Mouse (Mus musculus) hindbrain, embryonic 16.5 days (tissue): Measurements from ENCODE around the gene Fam98a. TPM values are rescaled to one million over a fixed set of nuclear protein-coding genes. Genes with fewer than 3 reads are reported as not detected.

Experiments
- ATAC-seq: fragments of 200-750 bp; cut with Nextera tagmentation; 2 replicates; pipeline ENCODE4 v1.8.0; 2017; ENCODE audit warnings: moderate TSS enrichment, moderate library complexity
- H3K27ac ChIP-seq: fragments of 300-500 bp; sonication (generic); 2 replicates; pipeline ENCODE4 v1.5.1; 2014; ENCODE audit warnings: low read depth, mild to moderate bottlenecking, control low read depth, low read length, moderate library complexity
- H3K27me3 ChIP-seq: fragments of 300-500 bp; sonication (generic); replicated peaks from 2 replicates; pipeline ENCODE4 v1.6.1; 2014; ENCODE audit warnings: low read length; ENCODE audit not compliant: control insufficient read depth, insufficient read depth
- H3K36me3 ChIP-seq: fragments of 300-500 bp; sonication (generic); 2 replicates; pipeline ENCODE4 v1.6.1; 2014; ENCODE audit warnings: mild to moderate bottlenecking, low read length, moderate library complexity, mixed read lengths; ENCODE audit not compliant: control insufficient read depth, insufficient read depth
- H3K4me1 ChIP-seq: fragments of 300-500 bp; sonication (generic); 2 replicates; pipeline ENCODE4 v1.6.1; 2014; ENCODE audit warnings: low read depth, low read length; ENCODE audit not compliant: control insufficient read depth, insufficient read depth
- H3K4me2 ChIP-seq: fragments of 300-500 bp; sonication (generic); 2 replicates; pipeline ENCODE4 v1.6.1; 2014; ENCODE audit warnings: mild to moderate bottlenecking, low read length, control low read depth, moderate library complexity
- H3K4me3 ChIP-seq: fragments of 300-500 bp; sonication (generic); 2 replicates; pipeline ENCODE4 v1.5.1; 2014; ENCODE audit warnings: mild to moderate bottlenecking, low read length, control low read depth, moderate library complexity
- H3K9ac ChIP-seq: fragments of 300-500 bp; sonication (generic); 2 replicates; pipeline ENCODE4 v1.6.1; 2014; ENCODE audit warnings: low read depth, mild to moderate bottlenecking, control low read depth, low read length, moderate library complexity
- H3K9me3 ChIP-seq: fragments of 300-500 bp; sonication (generic); 2 replicates; pipeline ENCODE4 v1.6.1; 2014; ENCODE audit warnings: mild to moderate bottlenecking, low read length, moderate library complexity; ENCODE audit not compliant: control insufficient read depth
- WGBS: fragments of 180-500 bp; shearing (Covaris S2); extraction: QIAGEN DNeasy Blood & Tissue Kit; methylation state at CpG from one replicate; pipeline ENCODE4 v1.1.7; 2014; 5-methylcytosine and 5-hydroxymethylcytosine counted together
- polyA plus RNA-seq: library from polyadenylated mRNA; unstranded; fragments of >200 nt; fragmentation: Nextera tagmentation; extraction: Ambion mirVana; gene quantifications from 2 replicates; pipeline ENCODE4 v1.2.1, GENCODE M21; 2015

Gene Fam98a
- polyA plus RNA-seq, 1 experiment from 2014 or later, result 28.5 TPM

DNA sequence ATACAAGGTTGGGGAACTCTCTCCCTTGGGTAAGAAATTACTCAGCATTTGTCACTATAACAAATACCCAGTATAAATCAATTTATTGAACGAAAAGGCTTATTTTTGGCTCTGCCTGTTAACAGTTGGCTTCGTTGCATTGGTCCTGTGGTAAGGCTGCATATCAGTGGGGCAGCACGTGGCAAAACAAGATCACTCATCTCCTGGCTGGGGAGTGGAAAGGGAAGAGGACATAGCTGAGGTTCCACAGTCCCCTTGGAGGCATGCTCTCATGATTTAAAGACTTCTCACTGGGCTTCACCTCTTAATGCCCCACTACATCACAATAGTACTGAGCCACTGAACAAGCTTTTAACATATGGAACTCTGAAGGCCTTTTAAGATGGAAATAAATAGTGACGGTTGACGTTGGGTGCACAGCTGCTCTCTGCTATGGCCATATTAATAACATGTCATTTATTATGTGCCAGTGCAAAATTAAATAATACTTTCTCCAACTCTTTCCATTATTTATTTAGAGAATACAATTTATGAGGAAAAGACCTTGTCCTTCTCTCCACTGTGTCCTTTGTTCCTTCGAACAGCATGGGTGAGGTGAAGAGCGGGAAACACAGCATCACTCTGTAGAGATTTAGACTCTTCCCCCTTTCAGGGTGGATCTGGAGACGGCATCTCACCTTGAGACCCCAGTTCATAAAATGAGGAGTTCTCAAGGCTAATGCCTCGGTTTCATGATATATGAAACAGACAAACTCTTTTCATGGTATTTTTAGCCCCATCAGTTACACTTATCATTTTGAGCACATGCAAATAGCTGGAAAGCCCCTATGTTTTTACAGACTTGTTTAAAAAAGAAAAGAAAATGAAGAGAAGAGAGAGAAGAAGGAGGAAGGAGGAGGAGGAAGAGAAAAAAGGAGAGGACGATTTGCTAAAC, 44.8 kb downstream of the Fam98a start:
- 82% methylated on average over 10 of the region's 10 CpGs for whole genome bisulfite sequencing
- Histone ChIP-seq H3K9me3 (no peaks in the 10 kb centered on the region), H3K4me3 (no peak overlapping the region), H3K9ac (no peak overlapping the region), H3K27ac (no peak overlapping the region), H3K4me2 (no peak overlapping the region), H3K36me3 (no peaks in the 10 kb centered on the region), H3K4me1 (no peaks in the 10 kb centered on the region), H3K27me3 (no peaks in the 10 kb centered on the region)
- no peak for ATAC-seq

DNA sequence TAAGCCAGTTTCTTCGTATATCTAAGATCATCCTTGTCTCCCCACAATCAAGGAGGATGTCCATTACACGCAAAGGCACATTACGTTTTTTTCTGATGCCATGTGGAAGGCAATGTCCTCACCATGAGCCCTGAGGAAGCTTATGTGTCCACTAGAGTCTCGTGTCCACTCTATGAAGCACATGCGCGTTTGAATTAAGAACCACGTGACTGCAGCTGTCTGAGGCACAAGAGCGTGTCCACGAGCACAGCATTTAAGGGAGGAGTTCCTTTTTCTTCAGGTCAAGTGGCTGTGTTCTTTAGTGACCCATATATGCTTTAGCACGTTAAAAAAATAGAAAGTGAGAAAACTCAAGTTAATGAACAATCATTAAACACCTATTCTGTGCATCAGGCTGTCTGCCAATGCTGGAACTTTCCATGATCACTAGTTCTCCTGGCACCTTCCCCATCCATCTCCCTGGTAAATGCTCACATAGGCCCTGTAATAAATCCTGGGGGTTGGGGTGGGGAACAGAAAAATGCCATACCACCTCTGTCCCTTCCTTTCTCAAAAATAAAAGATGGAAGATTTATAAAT, 45.6 kb downstream of the Fam98a start:
- Histone ChIP-seq H3K27ac (no peak overlapping the region), H3K4me3 (no peak overlapping the region), H3K9ac (no peak overlapping the region), H3K27me3 (no peaks in the 10 kb centered on the region), H3K9me3 (no peaks in the 10 kb centered on the region), H3K4me2 (no peak overlapping the region), H3K4me1 (no peaks in the 10 kb centered on the region), H3K36me3 (no peaks in the 10 kb centered on the region)
- WGBS, result 89% methylated on average over 10 of the region's 10 CpGs
- no peak for ATAC-seq

DNA sequence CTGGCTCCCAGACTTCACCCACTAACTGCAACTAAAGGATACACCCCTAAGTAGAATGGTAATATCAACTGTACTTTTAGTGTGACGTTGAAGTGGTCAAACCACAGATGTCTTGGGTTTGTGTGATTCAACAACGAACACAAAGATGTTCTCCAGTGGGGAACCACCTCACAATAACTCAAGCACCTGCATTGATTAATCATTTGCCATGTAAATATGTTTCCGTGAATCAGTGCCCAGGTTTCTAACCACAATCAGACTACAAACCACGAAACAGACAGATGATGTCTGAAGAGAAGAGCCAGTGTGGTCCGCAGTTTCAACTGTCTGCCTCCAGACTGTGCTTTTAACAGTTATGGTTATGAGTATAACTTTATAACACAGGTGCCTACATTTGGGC, 46.7 kb downstream of the Fam98a start:
- H3K27me3 ChIP-seq, result no peaks in the 10 kb centered on the region
- no peak overlapping the region for H3K27ac ChIP-seq
- H3K4me2 ChIP-seq, result no peak overlapping the region
- 91% methylated on average over 5 of the region's 5 CpGs for WGBS
- H3K9ac ChIP-seq, result no peak overlapping the region
- H3K4me3 ChIP-seq, result no peak overlapping the region
- no peaks in the 10 kb centered on the region for H3K36me3 ChIP-seq
- no peaks in the 10 kb centered on the region for H3K9me3 ChIP-seq
- H3K4me1 ChIP-seq, result no peaks in the 10 kb centered on the region
- no peak for ATAC-seq

DNA sequence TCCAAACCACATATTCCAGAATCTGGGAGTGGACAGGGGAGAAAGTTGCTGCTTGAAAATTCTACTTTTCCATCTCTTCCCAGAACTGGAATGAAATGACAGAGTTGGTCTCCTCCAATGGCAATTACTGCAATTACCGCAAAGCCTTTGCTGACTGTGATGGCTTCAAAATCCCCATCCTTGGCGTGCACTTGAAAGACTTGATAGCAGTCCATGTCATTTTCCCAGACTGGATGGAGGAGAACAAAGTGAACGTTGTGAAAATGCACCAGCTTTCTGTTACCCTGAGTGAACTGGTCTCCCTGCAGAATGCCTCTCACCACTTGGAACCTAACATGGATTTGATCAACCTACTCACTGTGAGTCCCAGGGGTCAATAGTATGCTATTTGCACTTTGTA, 48.7 kb downstream of the Fam98a start:
- no peaks in the 10 kb centered on the region for H3K36me3 ChIP-seq
- H3K27ac ChIP-seq, result no peak overlapping the region
- 93% methylated on average over 3 of the region's 3 CpGs for WGBS
- H3K4me1 ChIP-seq, result no peaks in the 10 kb centered on the region
- H3K9ac ChIP-seq, result no peak overlapping the region
- H3K4me2 ChIP-seq, result no peak overlapping the region
- no peaks in the 10 kb centered on the region for H3K27me3 ChIP-seq
- H3K9me3 ChIP-seq, result no peaks in the 10 kb centered on the region
- no peak for ATAC-seq
- H3K4me3 ChIP-seq, result no peak overlapping the region

DNA sequence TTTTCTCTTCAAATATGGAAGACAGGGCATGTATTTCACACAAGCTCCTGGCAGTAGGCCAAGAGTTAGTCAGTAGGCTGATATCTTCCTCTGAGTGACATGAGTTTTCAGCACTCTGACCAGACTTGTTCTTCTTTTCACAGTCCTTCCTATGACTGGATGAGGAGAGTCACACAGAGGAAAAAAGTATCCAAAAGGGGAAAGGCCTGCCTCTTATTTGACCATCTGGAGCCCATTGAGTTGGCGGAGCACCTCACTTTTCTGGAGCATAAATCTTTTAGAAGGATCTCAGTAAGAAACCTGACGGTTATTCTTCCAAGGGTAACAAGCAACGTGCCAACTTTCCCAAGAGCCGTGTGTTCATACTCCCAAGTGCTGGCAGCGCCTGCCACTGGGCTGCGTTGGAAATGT, 53.5 kb downstream of the Fam98a start:
- Histone ChIP-seq H3K9me3 (no peaks in the 10 kb centered on the region), H3K27me3 (no peaks in the 10 kb centered on the region), H3K4me2 (no peak overlapping the region), H3K27ac (no peak overlapping the region), H3K4me1 (no peaks in the 10 kb centered on the region), H3K4me3 (no peak overlapping the region), H3K9ac (no peak overlapping the region), H3K36me3 (no peaks in the 10 kb centered on the region)
- 82% methylated on average over 6 of the region's 6 CpGs for WGBS
- no peak for ATAC-seq

DNA sequence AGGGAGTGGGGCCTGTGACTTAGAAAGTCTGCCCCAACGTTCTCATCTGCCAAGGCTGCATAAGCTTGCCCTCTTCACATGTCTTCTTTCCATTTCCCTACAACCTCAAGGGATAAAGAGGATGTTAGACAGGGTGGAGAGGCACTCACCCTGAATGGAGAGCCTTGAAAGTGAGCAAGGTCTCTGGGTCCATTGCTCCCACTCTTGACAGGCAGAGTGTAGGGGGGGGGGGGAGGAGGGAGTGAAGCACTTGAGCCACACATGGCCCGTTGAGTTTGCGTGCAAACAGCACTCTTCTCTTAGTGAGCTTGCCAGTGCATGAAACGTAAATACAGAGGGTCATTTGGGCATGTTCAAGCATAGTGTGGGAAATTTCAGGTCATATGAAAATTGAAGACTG, 56.5 kb downstream of the Fam98a start:
- Histone ChIP-seq H3K27ac (no peak overlapping the region), H3K4me3 (no peak overlapping the region), H3K4me1 (no peaks in the 10 kb centered on the region), H3K4me2 (no peak overlapping the region), H3K27me3 (no peaks in the 10 kb centered on the region), H3K9ac (no peak overlapping the region), H3K36me3 (no peaks in the 10 kb centered on the region), H3K9me3 (no peaks in the 10 kb centered on the region)
- ATAC-seq, result no peak
- whole genome bisulfite sequencing, result 83% methylated on average over 4 of the region's 4 CpGs

Other genes starting within 250 kb of the Fam98a start
- 6.6 and 7.0 TPM in 2 replicates for gene Rasgrp3, start 116.0 kb downstream of the Fam98a start, polyA plus RNA-seq